Mouse (Mus musculus): ENCODE measurements around the gene Fibp.
A peak's percentile ranks its signal among the peaks of the same experiment; 100 is the strongest.

Gene Fibp

GRCm38 (mm10) chr19:5444371-5444908 is 16.0 kb upstream of the Fibp start:
- no peak for TF ChIP-seq CTCF (conservative IDR thresholded peaks at IDR 0.05; ENCODE audit: low read length)
- TF ChIP-seq POU5F1 (IDR thresholded peaks at IDR 0.05; ENCODE audit: borderline replicate concordance, low read length), result no peak
- TF ChIP-seq NANOG (IDR thresholded peaks at IDR 0.05; ENCODE audit: borderline replicate concordance, low read length), result no peak
- Histone ChIP-seq H3K9me3 (ENCODE audit: low read length) (peaks cover 6% of the 10 kb centered on the region), H3K4me3 (replicated peaks; ENCODE audit: low read length) (no peak overlapping the region), H3K4me1 (replicated peaks; ENCODE audit: low read depth, low read length) (peaks cover 26% of the 10 kb centered on the region), H3K27me3 (ENCODE audit: insufficient read depth, low read length) (peaks cover 52% of the 10 kb centered on the region), H3K36me3 (ENCODE audit: insufficient read depth, low read length) (no peaks in the 10 kb centered on the region)

- no peak overlapping the region for H3K4me3 ChIP-seq (replicated peaks; ENCODE audit: low read length)
- H3K9me3 ChIP-seq (ENCODE audit: low read length), result peaks cover 6% of the 10 kb centered on the region
- TF ChIP-seq CTCF (conservative IDR thresholded peaks at IDR 0.05; ENCODE audit: low read length) (no peak), NANOG (IDR thresholded peaks at IDR 0.05; ENCODE audit: borderline replicate concordance, low read length) (no peak), POU5F1 (IDR thresholded peaks at IDR 0.05; ENCODE audit: borderline replicate concordance, low read length) (no peak)
- H3K36me3 ChIP-seq (ENCODE audit: insufficient read depth, low read length), result no peaks in the 10 kb centered on the region
- H3K4me1 ChIP-seq (replicated peaks; ENCODE audit: low read depth, low read length), result peaks cover 26% of the 10 kb centered on the region
- peaks cover 57% of the 10 kb centered on the region for H3K27me3 ChIP-seq (ENCODE audit: insufficient read depth, low read length)
These were observed 15.5 kb upstream of the Fibp start for GRCm38 (mm10) chr19:5444954-5445353.

- Histone ChIP-seq H3K4me1 (replicated peaks; ENCODE audit: low read depth, low read length) (peaks cover 26% of the 10 kb centered on the region), H3K4me3 (replicated peaks; ENCODE audit: low read length) (no peak overlapping the region), H3K9me3 (ENCODE audit: low read length) (no peaks in the 10 kb centered on the region), H3K36me3 (ENCODE audit: insufficient read depth, low read length) (no peaks in the 10 kb centered on the region), H3K27me3 (ENCODE audit: insufficient read depth, low read length) (peaks cover 65% of the 10 kb centered on the region)
- no peak for TF ChIP-seq POU5F1 (IDR thresholded peaks at IDR 0.05; ENCODE audit: borderline replicate concordance, low read length)
- no peak for TF ChIP-seq NANOG (IDR thresholded peaks at IDR 0.05; ENCODE audit: borderline replicate concordance, low read length)
- TF ChIP-seq CTCF (conservative IDR thresholded peaks at IDR 0.05; ENCODE audit: low read length), result no peak
These were observed 14.7 kb upstream of the Fibp start for GRCm38 (mm10) chr19:5445747-5446146.

GRCm38 (mm10) chr19:5447515-5448353 is 12.7 kb upstream of the Fibp start, which contains the start of gene Fosl1:
Fosl1 (plus strand) TSS chr19:5447547.
- peaks cover 6% of the 10 kb centered on the region; the same call in 1 of the 2 replicates for H3K36me3 ChIP-seq (ENCODE audit: insufficient read depth, low read length)
- H3K27me3 ChIP-seq (ENCODE audit: insufficient read depth, low read length), result peaks cover 73% of the 10 kb centered on the region
- TF ChIP-seq POU5F1 (IDR thresholded peaks at IDR 0.05; ENCODE audit: borderline replicate concordance, low read length) (no peak), NANOG (IDR thresholded peaks at IDR 0.05; ENCODE audit: borderline replicate concordance, low read length) (no peak), CTCF (conservative IDR thresholded peaks at IDR 0.05; ENCODE audit: low read length) (no peak)
- H3K4me1 ChIP-seq (replicated peaks; ENCODE audit: low read depth, low read length), result peaks cover 30% of the 10 kb centered on the region
- H3K4me3 ChIP-seq (replicated peaks; ENCODE audit: low read length), result peak within 1 kb of the TSS; percentile 83
- no peaks in the 10 kb centered on the region for H3K9me3 ChIP-seq (ENCODE audit: low read length)

- Histone ChIP-seq H3K27me3 (ENCODE audit: insufficient read depth, low read length) (peaks cover 73% of the 10 kb centered on the region), H3K36me3 (ENCODE audit: insufficient read depth, low read length) (peaks cover 10% of the 10 kb centered on the region), H3K9me3 (ENCODE audit: low read length) (no peaks in the 10 kb centered on the region), H3K4me1 (replicated peaks; ENCODE audit: low read depth, low read length) (peaks cover 30% of the 10 kb centered on the region), H3K4me3 (replicated peaks; ENCODE audit: low read length) (peak overlapping the region; percentile 83)
- no peak for TF ChIP-seq POU5F1 (IDR thresholded peaks at IDR 0.05; ENCODE audit: borderline replicate concordance, low read length)
- no peak for TF ChIP-seq CTCF (conservative IDR thresholded peaks at IDR 0.05; ENCODE audit: low read length)
- no peak for TF ChIP-seq NANOG (IDR thresholded peaks at IDR 0.05; ENCODE audit: borderline replicate concordance, low read length)
These were observed 11.9 kb upstream of the Fibp start for GRCm38 (mm10) chr19:5448354-5449150.

GRCm38 (mm10) chr19:5449673-5450072 is 10.7 kb upstream of the Fibp start:
- no peaks in the 10 kb centered on the region for H3K9me3 ChIP-seq (ENCODE audit: low read length)
- peaks cover 37% of the 10 kb centered on the region for H3K4me1 ChIP-seq (replicated peaks; ENCODE audit: low read depth, low read length)
- H3K27me3 ChIP-seq (ENCODE audit: insufficient read depth, low read length), result peaks cover 70% of the 10 kb centered on the region
- TF ChIP-seq CTCF (conservative IDR thresholded peaks at IDR 0.05; ENCODE audit: low read length) (no peak), POU5F1 (IDR thresholded peaks at IDR 0.05; ENCODE audit: borderline replicate concordance, low read length) (no peak), NANOG (IDR thresholded peaks at IDR 0.05; ENCODE audit: borderline replicate concordance, low read length) (no peak)
- H3K4me3 ChIP-seq (replicated peaks; ENCODE audit: low read length), result no peak overlapping the region
- H3K36me3 ChIP-seq (ENCODE audit: insufficient read depth, low read length), result peaks cover 21% of the 10 kb centered on the region

GRCm38 (mm10) chr19:5451766-5452165 is 8.6 kb upstream of the Fibp start:
- Histone ChIP-seq H3K4me1 (replicated peaks; ENCODE audit: low read depth, low read length) (peaks cover 52% of the 10 kb centered on the region), H3K36me3 (ENCODE audit: insufficient read depth, low read length) (peaks cover 33% of the 10 kb centered on the region), H3K9me3 (ENCODE audit: low read length) (no peaks in the 10 kb centered on the region), H3K27me3 (ENCODE audit: insufficient read depth, low read length) (peaks cover 57% of the 10 kb centered on the region), H3K4me3 (replicated peaks; ENCODE audit: low read length) (no peak overlapping the region)
- no peak for TF ChIP-seq CTCF (conservative IDR thresholded peaks at IDR 0.05; ENCODE audit: low read length)
- TF ChIP-seq POU5F1 (IDR thresholded peaks at IDR 0.05; ENCODE audit: borderline replicate concordance, low read length), result no peak
- no peak for TF ChIP-seq NANOG (IDR thresholded peaks at IDR 0.05; ENCODE audit: borderline replicate concordance, low read length)

GRCm38 (mm10) chr19:5455037-5455436 is 5.4 kb upstream of the Fibp start:
- H3K4me1 ChIP-seq (replicated peaks; ENCODE audit: low read depth, low read length), result peaks cover 52% of the 10 kb centered on the region
- H3K27me3 ChIP-seq (ENCODE audit: insufficient read depth, low read length), result peaks cover 31% of the 10 kb centered on the region
- H3K4me3 ChIP-seq (replicated peaks; ENCODE audit: low read length), result peak overlapping the region; percentile 95
- peaks cover 33% of the 10 kb centered on the region for H3K36me3 ChIP-seq (ENCODE audit: insufficient read depth, low read length)
- no peak for TF ChIP-seq NANOG (IDR thresholded peaks at IDR 0.05; ENCODE audit: borderline replicate concordance, low read length)
- no peak for TF ChIP-seq POU5F1 (IDR thresholded peaks at IDR 0.05; ENCODE audit: borderline replicate concordance, low read length)
- TF ChIP-seq CTCF (conservative IDR thresholded peaks at IDR 0.05; ENCODE audit: low read length), result no peak
- no peaks in the 10 kb centered on the region for H3K9me3 ChIP-seq (ENCODE audit: low read length)

All from E14TG2a.4 (cell line).